Mouse (Mus musculus) cortical plate, adult 2 months (tissue): ENCODE measurements around the gene Mthfd2l.

ENCODE experiments used
- CTCF ChIP-seq: fragments of 200-500 bp; IDR thresholded peaks from 2 replicates; pipeline ENCODE4 v1.5.1; 2011; ENCODE audit warnings: mild to moderate bottlenecking, control low read depth, low read length; ENCODE audit not compliant: insufficient read depth; ENCODE audit errors: extremely low read depth
- POLR2A ChIP-seq: fragments of 200-500 bp; IDR thresholded peaks from 2 replicates; pipeline ENCODE4 v1.6.1; 2011; ENCODE audit warnings: mild to moderate bottlenecking, low read length, control low read depth; ENCODE audit not compliant: insufficient read depth; ENCODE audit errors: extremely low read depth

- no peak for TF ChIP-seq CTCF
- TF ChIP-seq POLR2A: no peak
Measured at GRCm38 (mm10) chr5:90936706-90937105, 5.8 kb downstream of the Mthfd2l start.
